In the genomic region with DNA sequence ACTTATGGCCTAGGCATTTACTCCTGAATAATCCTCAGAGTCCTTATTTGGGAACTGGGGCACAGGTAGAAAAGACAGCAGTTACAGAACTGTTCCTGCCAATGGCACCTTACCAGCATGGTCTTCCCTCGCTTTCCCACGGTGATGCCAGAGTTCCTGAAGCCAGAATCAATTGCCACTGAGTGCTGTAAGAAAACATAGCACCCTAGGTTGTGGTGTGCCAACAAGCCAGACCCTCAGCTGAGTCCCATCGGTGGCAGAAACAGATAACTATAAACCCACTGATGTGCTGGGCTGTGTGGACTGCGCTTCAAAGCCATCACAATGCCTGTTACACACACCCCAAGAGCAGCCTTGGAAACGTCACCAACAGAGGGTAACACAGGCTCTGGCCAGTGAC, we compare ENCODE assay signal across 25 mouse cellular contexts.
"Had no signal": no experiment of that assay in that cellular context is flagged by ENCODE, and none has a peak within 500 bp of the region (broad histone marks: within the 10 kb centered on the region; RNA-seq: fewer than 3 reads in every experiment).

No protein-coding gene starts in this region.

- ATAC-seq: hindbrain, embryonic 16.5 days; inflammation-experienced regulatory T-cells, adult 6 months; intestine, embryonic 16.5 days had no signal

- H3K4me1 ChIP-seq: heart, embryonic 15.5 days; hindbrain, embryonic 10.5 days; hindbrain, embryonic 12.5 days; limb, embryonic 10.5 days; limb, embryonic 12.5 days; liver, embryonic 13.5 days; liver, embryonic 15.5 days had no signal

- H3K27ac ChIP-seq: gastrocnemius, adult 2 months; heart, adult 2 months; heart, embryonic 13.5 days; heart, embryonic 15.5 days; hindbrain, embryonic 10.5 days; hindbrain, embryonic 12.5 days; hindbrain, embryonic 14.5 days; layer of hippocampus, adult 2 months; left cerebral cortex, adult 2 months; limb, embryonic 10.5 days; limb, embryonic 12.5 days; liver, embryonic 13.5 days; liver, embryonic 15.5 days had no signal

- H3K27me3 ChIP-seq: heart, embryonic 13.5 days; heart, embryonic 15.5 days; hindbrain, embryonic 12.5 days; limb, embryonic 12.5 days; liver, embryonic 13.5 days; liver, embryonic 15.5 days had no signal

- DNase-seq: gastrocnemius, adult 2 months; gastrocnemius, postnatal 10 days; gastrocnemius, postnatal 25 days; heart, adult 2 months; heart, postnatal 4 days; kidney, adult 18-20 months; kidney, adult 8-10 months; kidney, postnatal 10 days; kidney, postnatal 4 days; liver; liver, embryonic 13.5 days had no signal

- H3K9ac ChIP-seq: heart, embryonic 13.5 days; heart, embryonic 15.5 days; hindbrain, embryonic 12.5 days; hindbrain, embryonic 14.5 days; limb, embryonic 12.5 days; liver, embryonic 13.5 days; liver, embryonic 15.5 days had no signal

- H3K4me3 ChIP-seq: gastrocnemius, adult 2 months; heart, adult 2 months; heart, embryonic 13.5 days; heart, embryonic 15.5 days; hindbrain, embryonic 10.5 days; hindbrain, embryonic 12.5 days; layer of hippocampus, adult 2 months; left cerebral cortex, adult 2 months; limb, embryonic 10.5 days; limb, embryonic 12.5 days; liver, embryonic 13.5 days; liver, embryonic 15.5 days had no signal

- H3K4me2 ChIP-seq: heart, embryonic 13.5 days; heart, embryonic 15.5 days; hindbrain, embryonic 12.5 days; hindbrain, embryonic 14.5 days; limb, embryonic 12.5 days; liver, embryonic 11.5 days; liver, embryonic 13.5 days; liver, embryonic 15.5 days had no signal

- H3K9me3 ChIP-seq: heart, embryonic 13.5 days; heart, embryonic 15.5 days; hindbrain, embryonic 10.5 days; hindbrain, embryonic 12.5 days; limb, embryonic 10.5 days; limb, embryonic 12.5 days; liver, embryonic 13.5 days; liver, embryonic 15.5 days had no signal
